Mouse (Mus musculus): ENCODE measurements around the gene Ten1.

DNA sequence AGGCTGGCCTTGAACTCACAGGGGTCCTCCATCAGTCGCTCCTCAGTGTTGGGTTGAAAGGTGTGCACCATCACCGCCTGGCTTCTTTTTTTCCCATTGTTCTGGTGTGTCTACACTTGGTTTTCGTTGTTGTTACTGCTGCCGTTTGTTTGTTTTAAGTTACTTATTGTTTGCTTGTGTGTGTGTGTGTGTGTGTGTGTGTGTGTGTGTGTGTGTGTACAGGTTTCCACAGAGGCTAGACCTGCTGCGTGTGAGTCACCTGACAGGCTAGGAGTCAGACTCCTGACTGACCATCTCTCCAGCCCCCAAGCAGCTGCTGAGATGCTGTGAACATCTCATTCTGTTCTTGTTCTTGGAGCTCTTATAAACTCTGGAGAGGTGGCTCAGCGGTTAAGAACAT is 14.2 kb downstream of the Ten1 start:
- TF ChIP-seq CTCF (IDR thresholded peaks at IDR 0.05) (no peak), EP300 (IDR thresholded peaks at IDR 0.05) (no peak)

Measured in lung, postnatal 0 days (tissue).